Mouse (Mus musculus) intestine, postnatal 0 days (tissue): ENCODE results near the gene Btbd9. TPM values are rescaled to one million over a fixed set of nuclear protein-coding genes. Genes with fewer than 3 reads are reported as not detected.

Experiments
- ATAC-seq: fragments of 200-750 bp; cut with Nextera tagmentation; 2 replicates; pipeline ENCODE4 v1.8.0; 2017; ENCODE audit warnings: mild to moderate bottlenecking, moderate TSS enrichment, moderate library complexity
- H3K27ac ChIP-seq: fragments of 300-500 bp; sonication (generic); 2 replicates; pipeline ENCODE4 v1.5.1; 2014; ENCODE audit warnings: mild to moderate bottlenecking, low read depth, low read length, moderate library complexity
- H3K27me3 ChIP-seq: fragments of 300-500 bp; sonication (generic); replicated peaks from 2 replicates; pipeline ENCODE4 v1.6.1; 2014; ENCODE audit warnings: low read length, mixed read lengths; ENCODE audit not compliant: control insufficient read depth, insufficient read depth
- H3K36me3 ChIP-seq: fragments of 300-500 bp; sonication (generic); 2 replicates; pipeline ENCODE4 v1.6.1; 2014; ENCODE audit warnings: mild to moderate bottlenecking, moderate library complexity; ENCODE audit not compliant: control insufficient read depth, insufficient read depth
- H3K4me1 ChIP-seq: fragments of 300-500 bp; sonication (generic); replicated peaks from 2 replicates; pipeline ENCODE4 v1.6.1; 2014; ENCODE audit warnings: antibody characterized with exemption, low read length, mixed read lengths; ENCODE audit not compliant: control insufficient read depth, insufficient read depth
- H3K4me2 ChIP-seq: fragments of 300-500 bp; sonication (generic); replicated peaks from 2 replicates; pipeline ENCODE4 v1.6.1; 2014; ENCODE audit warnings: low read depth, mild to moderate bottlenecking, moderate library complexity
- H3K4me3 ChIP-seq: fragments of 300-500 bp; sonication (generic); 2 replicates; pipeline ENCODE4 v1.5.1; 2014; ENCODE audit warnings: low read depth, low read length
- H3K9ac ChIP-seq: fragments of 300-500 bp; sonication (generic); 2 replicates; pipeline ENCODE4 v1.6.1; 2014; ENCODE audit warnings: mild to moderate bottlenecking, low read depth, low read length
- H3K9me3 ChIP-seq: fragments of 300-500 bp; sonication (generic); 2 replicates; pipeline ENCODE4 v1.6.1; 2016; ENCODE audit warnings: mixed run types; ENCODE audit not compliant: control insufficient read depth
- CTCF ChIP-seq: sonication (generic); IDR thresholded peaks from 2 replicates; pipeline ENCODE4 v1.5.1; 2016; ENCODE audit warnings: low read depth, mild to moderate bottlenecking, control low read depth, antibody characterized with exemption, moderate library complexity
- WGBS: fragments of 180-500 bp; shearing (Covaris S2); extraction: QIAGEN DNeasy Blood & Tissue Kit; methylation state at CpG from one replicate; pipeline ENCODE4 v1.1.7; 2014; 5-methylcytosine and 5-hydroxymethylcytosine counted together
- polyA plus RNA-seq: library from polyadenylated mRNA; unstranded; fragments of >200 nt; fragmentation: Nextera tagmentation; extraction: Ambion mirVana; gene quantifications from 2 replicates; pipeline ENCODE4 v1.2.1, GENCODE M21; 2015

The Btbd9 gene
- polyA plus RNA-seq, 1 experiment from 2014 or later, result 35.9 TPM

GRCm38 (mm10) chr17:30605001-30605400 lies 28.7 kb upstream of the Btbd9 start:
- Histone ChIP-seq H3K4me3 (no peak overlapping the region), H3K4me2 (no peak overlapping the region), H3K27me3 (no peaks in the 10 kb centered on the region), H3K4me1 (peaks cover 15% of the 10 kb centered on the region), H3K36me3 (peaks cover 25% of the 10 kb centered on the region), H3K9ac (no peak overlapping the region), H3K9me3 (no peaks in the 10 kb centered on the region), H3K27ac (no peak overlapping the region)
- no peak for TF ChIP-seq CTCF
- no peak for ATAC-seq
- WGBS, result 93% methylated on average over 5 of the region's 5 CpGs

- Histone ChIP-seq H3K9me3 (no peaks in the 10 kb centered on the region), H3K27me3 (no peaks in the 10 kb centered on the region), H3K9ac (no peak overlapping the region), H3K27ac (no peak overlapping the region), H3K4me1 (peaks cover 9% of the 10 kb centered on the region), H3K4me2 (no peak overlapping the region), H3K4me3 (no peak overlapping the region), H3K36me3 (peaks cover 30% of the 10 kb centered on the region)
- no peak for TF ChIP-seq CTCF
- ATAC-seq, result no peak
- WGBS, result 97% methylated on average over 6 of the region's 6 CpGs
These were observed 28.0 kb upstream of the Btbd9 start for GRCm38 (mm10) chr17:30604296-30604695.

- Histone ChIP-seq H3K9me3 (no peaks in the 10 kb centered on the region), H3K27me3 (no peaks in the 10 kb centered on the region), H3K4me1 (peaks cover 3% of the 10 kb centered on the region), H3K4me2 (no peak overlapping the region), H3K9ac (no peak overlapping the region), H3K36me3 (peaks cover 48% of the 10 kb centered on the region), H3K27ac (no peak overlapping the region), H3K4me3 (no peak overlapping the region)
- no peak for TF ChIP-seq CTCF
- WGBS, result 86% methylated on average over 14 of the region's 14 CpGs
- no peak for ATAC-seq
These were observed 25.9 kb upstream of the Btbd9 start for GRCm38 (mm10) chr17:30602175-30602574.

- Histone ChIP-seq H3K36me3 (peaks cover 70% of the 10 kb centered on the region), H3K9ac (no peak overlapping the region), H3K27me3 (no peaks in the 10 kb centered on the region), H3K4me3 (no peak overlapping the region), H3K4me1 (no peaks in the 10 kb centered on the region), H3K4me2 (no peak overlapping the region), H3K9me3 (no peaks in the 10 kb centered on the region), H3K27ac (no peak overlapping the region)
- ATAC-seq, result no peak
- 87% methylated on average over 5 of the region's 5 CpGs for WGBS
- no peak for TF ChIP-seq CTCF
These were observed 22.0 kb upstream of the Btbd9 start for GRCm38 (mm10) chr17:30598300-30598699.

GRCm38 (mm10) chr17:30597786-30598185 lies 21.5 kb upstream of the Btbd9 start:
- H3K9me3 ChIP-seq, result no peaks in the 10 kb centered on the region
- H3K4me3 ChIP-seq, result no peak overlapping the region
- TF ChIP-seq CTCF, result no peak
- 96% methylated on average over 9 of the region's 9 CpGs for WGBS
- H3K4me1 ChIP-seq, result no peaks in the 10 kb centered on the region
- no peak overlapping the region for H3K4me2 ChIP-seq
- H3K9ac ChIP-seq, result no peak overlapping the region
- no peaks in the 10 kb centered on the region for H3K27me3 ChIP-seq
- H3K36me3 ChIP-seq, result peaks cover 71% of the 10 kb centered on the region
- no peak overlapping the region for H3K27ac ChIP-seq
- ATAC-seq, result no peak

- Histone ChIP-seq H3K9ac (no peak overlapping the region), H3K27ac (no peak overlapping the region), H3K4me2 (no peak overlapping the region), H3K4me3 (no peak overlapping the region), H3K4me1 (no peaks in the 10 kb centered on the region), H3K27me3 (no peaks in the 10 kb centered on the region), H3K9me3 (no peaks in the 10 kb centered on the region), H3K36me3 (peaks cover 64% of the 10 kb centered on the region)
- ATAC-seq, result no peak
- WGBS, result 48% methylated on average over 6 of the region's 6 CpGs
- TF ChIP-seq CTCF, result no peak
These were observed 18.6 kb upstream of the Btbd9 start for GRCm38 (mm10) chr17:30594846-30595245.

GRCm38 (mm10) chr17:30594407-30594806 lies 18.1 kb upstream of the Btbd9 start:
- WGBS, result 72% methylated on average over 5 of the region's 5 CpGs
- no peak overlapping the region for H3K4me3 ChIP-seq
- H3K27ac ChIP-seq, result no peak overlapping the region
- no peaks in the 10 kb centered on the region for H3K27me3 ChIP-seq
- H3K36me3 ChIP-seq, result peaks cover 61% of the 10 kb centered on the region
- H3K4me2 ChIP-seq, result no peak overlapping the region
- no peak for TF ChIP-seq CTCF
- H3K9me3 ChIP-seq, result no peaks in the 10 kb centered on the region
- H3K4me1 ChIP-seq, result no peaks in the 10 kb centered on the region
- no peak overlapping the region for H3K9ac ChIP-seq
- ATAC-seq, result no peak
